Mouse (Mus musculus): ENCODE measurements at regions not wholly inside any gene's neighbourhood (a gene's known extent, or its start where the extent isn't known, plus 50 kb on each side); places are given as distances from the start of the nearest gene placed in this dataset.

- no peak for ATAC-seq (replicated peaks; ENCODE audit: low FRiP score, poor library complexity, severe bottlenecking)
These were observed 267.6 kb downstream of the Fam49a start for GRCm38 (mm10) chr12:12529541-12529940.

GRCm38 (mm10) chr12:12528478-12528981 lies 266.6 kb downstream of the Fam49a start:
- no peak for ATAC-seq (replicated peaks; ENCODE audit: low FRiP score, poor library complexity, severe bottlenecking)

GRCm38 (mm10) chr12:12527766-12528477 lies 266.0 kb downstream of the Fam49a start:
- no peak for ATAC-seq (replicated peaks; ENCODE audit: low FRiP score, poor library complexity, severe bottlenecking)

GRCm38 (mm10) chr12:12527366-12527765 lies 265.4 kb downstream of the Fam49a start:
- no peak for ATAC-seq (replicated peaks; ENCODE audit: low FRiP score, poor library complexity, severe bottlenecking)

- ATAC-seq (replicated peaks; ENCODE audit: low FRiP score, poor library complexity, severe bottlenecking): no peak
These were observed 258.4 kb downstream of the Fam49a start for GRCm38 (mm10) chr12:12520311-12520852.

GRCm38 (mm10) chr12:12518490-12519070 lies 256.6 kb downstream of the Fam49a start:
- ATAC-seq (replicated peaks; ENCODE audit: low FRiP score, poor library complexity, severe bottlenecking): no peak

GRCm38 (mm10) chr12:12517020-12517419 lies 255.1 kb downstream of the Fam49a start:
- ATAC-seq (replicated peaks; ENCODE audit: low FRiP score, poor library complexity, severe bottlenecking): no peak

- ATAC-seq (replicated peaks; ENCODE audit: low FRiP score, poor library complexity, severe bottlenecking): no peak
These were observed 248.8 kb downstream of the Fam49a start for GRCm38 (mm10) chr12:12510764-12511163.

GRCm38 (mm10) chr12:12509164-12509937 lies 247.4 kb downstream of the Fam49a start:
- no peak for ATAC-seq (replicated peaks; ENCODE audit: low FRiP score, poor library complexity, severe bottlenecking)

GRCm38 (mm10) chr12:12508487-12509125 lies 246.7 kb downstream of the Fam49a start:
- no peak for ATAC-seq (replicated peaks; ENCODE audit: low FRiP score, poor library complexity, severe bottlenecking)

GRCm38 (mm10) chr12:12506671-12507070 lies 244.7 kb downstream of the Fam49a start:
- ATAC-seq (replicated peaks; ENCODE audit: low FRiP score, poor library complexity, severe bottlenecking): no peak

GRCm38 (mm10) chr12:12505590-12505989 lies 243.7 kb downstream of the Fam49a start:
- ATAC-seq (replicated peaks; ENCODE audit: low FRiP score, poor library complexity, severe bottlenecking): no peak

- ATAC-seq (replicated peaks; ENCODE audit: low FRiP score, poor library complexity, severe bottlenecking): no peak
These were observed 238.0 kb downstream of the Fam49a start for GRCm38 (mm10) chr12:12499903-12500302.

GRCm38 (mm10) chr12:12498621-12499020 lies 236.7 kb downstream of the Fam49a start:
- ATAC-seq (replicated peaks; ENCODE audit: low FRiP score, poor library complexity, severe bottlenecking): no peak

- 0 out of 2 replicates have a peak, but pooled peaks have one; percentile 22 for ATAC-seq (replicated peaks; ENCODE audit: low FRiP score, poor library complexity, severe bottlenecking)
These were observed 235.4 kb downstream of the Fam49a start for GRCm38 (mm10) chr12:12497277-12497841.

GRCm38 (mm10) chr12:12496593-12497141 lies 234.7 kb downstream of the Fam49a start:
- peak; percentile 66 for ATAC-seq (replicated peaks; ENCODE audit: low FRiP score, poor library complexity, severe bottlenecking)

GRCm38 (mm10) chr12:12490173-12490572 lies 228.2 kb downstream of the Fam49a start:
- no peak for ATAC-seq (replicated peaks; ENCODE audit: low FRiP score, poor library complexity, severe bottlenecking)

GRCm38 (mm10) chr12:12488090-12488489 lies 226.2 kb downstream of the Fam49a start:
- peak; percentile 95 for ATAC-seq (replicated peaks; ENCODE audit: low FRiP score, poor library complexity, severe bottlenecking)

GRCm38 (mm10) chr12:12486656-12487356 lies 224.9 kb downstream of the Fam49a start:
- ATAC-seq (replicated peaks; ENCODE audit: low FRiP score, poor library complexity, severe bottlenecking): no peak
